8 mouse cellular contexts compared by ENCODE assay signal in genomic region chr3:97680631-97681320, GRCm38 (mm10). TPM values are rescaled to one million over a fixed set of nuclear protein-coding genes. Genes with fewer than 3 reads are reported as not detected.
DNase-seq lines count a peak whose midpoint lies in the region; ATAC-seq lines count a peak whose summit lies in the region.

No protein-coding gene starts in this region.

- H3K9me3 ChIP-seq in intestine, embryonic 15.5 days, result no peaks in the 10 kb centered on the region

- intact Hi-C loops in gastrocnemius, postnatal 36 days (cut with DNase I), result loop anchor here (5.0 kb wide), 1 partner anchor 197 kb away; no protein-coding TSS in a partner anchor
- intact Hi-C loops in left cerebral cortex, postnatal 36 days (cut with DNase I), result loop anchor here (5.0 to 10.0 kb wide), 3 partner anchors 87 to 544 kb away; partner anchors contain the start of gene Reg4

- 5% methylated on average over 28 of the region's 28 CpGs for WGBS in intestine, embryonic 15.5 days

- H3K27me3 ChIP-seq in intestine, embryonic 15.5 days (replicated peaks), result no peaks in the 10 kb centered on the region

- DNase-seq in adrenal gland, postnatal 10 days, result peak; percentile 88
- DNase-seq in embryo, embryonic 11.5 days (ENCODE audit: low read depth, low spot score), result peak; percentile 37
- DNase-seq in gastrocnemius, postnatal 36 days, result peak; percentile 67 to 77
- peak; percentile 73 to 78 for DNase-seq in left cerebral cortex, postnatal 36 days (ENCODE audit: low spot score in 2 of 2)
- peak; percentile 75 for DNase-seq in mesoderm, embryonic 11.5 days (ENCODE audit: low read depth, low spot score)
- peak; percentile 77 for DNase-seq in right cerebral cortex, postnatal 25 days
- no peak for DNase-seq in adipocyte (ENCODE audit: low spot score)

- H3K4me2 ChIP-seq in intestine, embryonic 15.5 days (replicated peaks), result peak overlapping the region; percentile 75

- no peak overlapping the region for H3K27ac ChIP-seq in intestine, embryonic 15.5 days

- ATAC-seq in intestine, embryonic 15.5 days, result peak; percentile 57

- peaks cover 16% of the 10 kb centered on the region for H3K4me1 ChIP-seq in intestine, embryonic 15.5 days (replicated peaks)

- H3K9ac ChIP-seq in intestine, embryonic 15.5 days, result peak overlapping the region; percentile 15

- peak overlapping the region; percentile 38 for H3K4me3 ChIP-seq in intestine, embryonic 15.5 days (replicated peaks)

- H3K36me3 ChIP-seq in intestine, embryonic 15.5 days, result no peaks in the 10 kb centered on the region

RNA-seq across cellular contexts. Expression of gene Gm17651, which starts 6.3 kb away (rescaled TPM):
- total RNA-seq in adrenal gland, postnatal 10 days (2021), result not detected
- not detected for total RNA-seq in gastrocnemius, postnatal 36 days (2021)
- polyA plus RNA-seq in intestine, embryonic 15.5 days (2015; fragmentation: Nextera tagmentation; extraction: Ambion mirVana), result not detected in 2 replicates
- not detected for total RNA-seq in left cerebral cortex, postnatal 36 days (2021)

RNA-seq across cellular contexts. Expression of gene Prkab2, which starts 22.8 kb away (rescaled TPM):
- total RNA-seq in adrenal gland, postnatal 10 days (2021), result 1 to 10 TPM; 7.2 to 9.3 TPM
- total RNA-seq in gastrocnemius, postnatal 36 days (2021), result 100 to 1,000 TPM; 178 to 198 TPM
- 6.7 and 6.8 TPM in 2 replicates for polyA plus RNA-seq in intestine, embryonic 15.5 days (2015; fragmentation: Nextera tagmentation; extraction: Ambion mirVana)
- total RNA-seq in left cerebral cortex, postnatal 36 days (2021), result 10 to 100 TPM; 26.4 to 30.8 TPM

RNA-seq across cellular contexts. Expression of gene Fmo5, which starts 52.2 kb away (rescaled TPM):
- 10 to 100 TPM; 12.4 to 21.2 TPM for total RNA-seq in adrenal gland, postnatal 10 days (2021)
- total RNA-seq in gastrocnemius, postnatal 36 days (2021), result 1 to 10 TPM; 5.2 to 5.8 TPM
- polyA plus RNA-seq in intestine, embryonic 15.5 days (2015; fragmentation: Nextera tagmentation; extraction: Ambion mirVana), result 30.8 and 33.0 TPM in 2 replicates
- 1 to 10 TPM; 3.2 to 3.6 TPM for total RNA-seq in left cerebral cortex, postnatal 36 days (2021)

Comparison
In these comparisons a context has a peak if more than half of its experiments do, and no peak if none do; other contexts are left out.
1. RNA of gene Prkab2, which starts 22.8 kb away (total RNA-seq): 178 to 198 TPM in gastrocnemius, postnatal 36 days; 26.4 to 30.8 TPM in left cerebral cortex, postnatal 36 days and 7.2 to 9.3 TPM in adrenal gland, postnatal 10 days; every median in the first group is over 4 times any median in the second.